Mouse (Mus musculus): ENCODE results near the gene Fbxw5. TPM values are rescaled to one million over a fixed set of nuclear protein-coding genes. Genes with fewer than 3 reads are reported as not detected.
A peak's percentile ranks its signal among the peaks of the same experiment; 100 is the strongest.

Gene Fbxw5
- polyA plus RNA-seq, 1 experiment = 34.0 TPM

- TF ChIP-seq CTCF (IDR thresholded peaks at IDR 0.05; ENCODE audit: extremely low read depth, insufficient read length, insufficient replicate concordance, low read depth, low read length) = no peak
- no peak for TF ChIP-seq POLR2A (IDR thresholded peaks at IDR 0.05; ENCODE audit: low read depth, low read length)
- Histone ChIP-seq H3K27me3 (ENCODE audit: control insufficient read depth, insufficient read depth, low read length) (no peaks in the 10 kb centered on the region), H3K4me3 (ENCODE audit: low read depth, low read length) (no peak overlapping the region), H3K36me3 (ENCODE audit: control insufficient read depth, insufficient read depth, low read length) (peaks cover 71% of the 10 kb centered on the region), H3K27ac (ENCODE audit: insufficient read depth, low read depth, low read length) (no peak overlapping the region), H3K4me1 (ENCODE audit: control insufficient read depth, insufficient read depth, insufficient read length, low read length) (no peaks in the 10 kb centered on the region)
- 84% methylated on average over 9 of the region's 9 CpGs for WGBS
These were observed 26.2 kb downstream of the Fbxw5 start for GRCm38 (mm10) chr2:25526510-25527302.

GRCm38 (mm10) chr2:25533707-25534106 lies 33.2 kb downstream of the Fbxw5 start:
- peak overlapping the region; percentile 79 for H3K27ac ChIP-seq (ENCODE audit: insufficient read depth, low read depth, low read length)
- peaks cover 44% of the 10 kb centered on the region for H3K36me3 ChIP-seq (ENCODE audit: control insufficient read depth, insufficient read depth, low read length)
- H3K4me3 ChIP-seq (ENCODE audit: low read depth, low read length) = no peak overlapping the region
- H3K4me1 ChIP-seq (ENCODE audit: control insufficient read depth, insufficient read depth, insufficient read length, low read length) = peaks cover 10% of the 10 kb centered on the region
- H3K27me3 ChIP-seq (ENCODE audit: control insufficient read depth, insufficient read depth, low read length) = no peaks in the 10 kb centered on the region
- 67% methylated on average over 2 of the region's 2 CpGs for WGBS
- TF ChIP-seq CTCF (IDR thresholded peaks at IDR 0.05; ENCODE audit: extremely low read depth, insufficient read length, insufficient replicate concordance, low read depth, low read length) (no peak), POLR2A (IDR thresholded peaks at IDR 0.05; ENCODE audit: low read depth, low read length) (no peak)

GRCm38 (mm10) chr2:25534178-25534865 lies 33.8 kb downstream of the Fbxw5 start:
- WGBS = 51% methylated on average over 3 of the region's 3 CpGs
- TF ChIP-seq POLR2A (IDR thresholded peaks at IDR 0.05; ENCODE audit: low read depth, low read length) (peak; percentile 33; the same call in 1 of the 2 replicates), CTCF (IDR thresholded peaks at IDR 0.05; ENCODE audit: extremely low read depth, insufficient read length, insufficient replicate concordance, low read depth, low read length) (no peak)
- H3K27me3 ChIP-seq (ENCODE audit: control insufficient read depth, insufficient read depth, low read length) = no peaks in the 10 kb centered on the region
- H3K4me3 ChIP-seq (ENCODE audit: low read depth, low read length) = no peak overlapping the region
- H3K36me3 ChIP-seq (ENCODE audit: control insufficient read depth, insufficient read depth, low read length) = peaks cover 40% of the 10 kb centered on the region
- peaks cover 10% of the 10 kb centered on the region for H3K4me1 ChIP-seq (ENCODE audit: control insufficient read depth, insufficient read depth, insufficient read length, low read length)
- H3K27ac ChIP-seq (ENCODE audit: insufficient read depth, low read depth, low read length) = peak overlapping the region; percentile 79

GRCm38 (mm10) chr2:25534866-25535182 lies 34.3 kb downstream of the Fbxw5 start:
- Histone ChIP-seq H3K4me3 (ENCODE audit: low read depth, low read length) (no peak overlapping the region), H3K36me3 (ENCODE audit: control insufficient read depth, insufficient read depth, low read length) (peaks cover 40% of the 10 kb centered on the region), H3K4me1 (ENCODE audit: control insufficient read depth, insufficient read depth, insufficient read length, low read length) (peaks cover 10% of the 10 kb centered on the region), H3K27me3 (ENCODE audit: control insufficient read depth, insufficient read depth, low read length) (no peaks in the 10 kb centered on the region), H3K27ac (ENCODE audit: insufficient read depth, low read depth, low read length) (peak overlapping the region; percentile 79)
- no peak for TF ChIP-seq POLR2A (IDR thresholded peaks at IDR 0.05; ENCODE audit: low read depth, low read length)
- TF ChIP-seq CTCF (IDR thresholded peaks at IDR 0.05; ENCODE audit: extremely low read depth, insufficient read length, insufficient replicate concordance, low read depth, low read length) = no peak
- WGBS = 91% methylated on average over 2 of the region's 2 CpGs

DNA sequence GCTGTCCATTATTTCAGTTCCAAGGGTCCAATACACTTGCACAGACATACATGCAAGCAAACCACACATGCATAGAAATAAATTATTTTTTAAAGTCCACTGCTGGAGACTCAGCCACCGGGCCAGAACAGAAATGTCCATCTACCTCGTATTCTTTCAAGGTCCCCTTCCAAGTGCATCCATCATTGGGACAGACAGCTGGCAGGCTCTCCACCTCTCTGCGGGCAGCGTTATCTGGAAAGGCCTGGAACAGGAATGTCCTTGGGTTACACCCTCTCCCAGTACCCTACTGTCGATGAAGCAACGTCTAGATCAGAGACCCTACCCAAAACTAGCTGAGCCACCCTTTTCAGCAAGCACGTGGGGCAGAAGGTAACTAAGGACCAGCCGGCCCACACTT lies 36.0 kb downstream of the Fbxw5 start:
- Histone ChIP-seq H3K27me3 (ENCODE audit: control insufficient read depth, insufficient read depth, low read length) (no peaks in the 10 kb centered on the region), H3K36me3 (ENCODE audit: control insufficient read depth, insufficient read depth, low read length) (peaks cover 36% of the 10 kb centered on the region), H3K27ac (ENCODE audit: insufficient read depth, low read depth, low read length) (no peak overlapping the region), H3K4me1 (ENCODE audit: control insufficient read depth, insufficient read depth, insufficient read length, low read length) (peaks cover 10% of the 10 kb centered on the region), H3K4me3 (ENCODE audit: low read depth, low read length) (no peak overlapping the region)
- TF ChIP-seq POLR2A (IDR thresholded peaks at IDR 0.05; ENCODE audit: low read depth, low read length) (no peak), CTCF (IDR thresholded peaks at IDR 0.05; ENCODE audit: extremely low read depth, insufficient read length, insufficient replicate concordance, low read depth, low read length) (no peak)
- WGBS = 78% methylated on average over 8 of the region's 8 CpGs

DNA sequence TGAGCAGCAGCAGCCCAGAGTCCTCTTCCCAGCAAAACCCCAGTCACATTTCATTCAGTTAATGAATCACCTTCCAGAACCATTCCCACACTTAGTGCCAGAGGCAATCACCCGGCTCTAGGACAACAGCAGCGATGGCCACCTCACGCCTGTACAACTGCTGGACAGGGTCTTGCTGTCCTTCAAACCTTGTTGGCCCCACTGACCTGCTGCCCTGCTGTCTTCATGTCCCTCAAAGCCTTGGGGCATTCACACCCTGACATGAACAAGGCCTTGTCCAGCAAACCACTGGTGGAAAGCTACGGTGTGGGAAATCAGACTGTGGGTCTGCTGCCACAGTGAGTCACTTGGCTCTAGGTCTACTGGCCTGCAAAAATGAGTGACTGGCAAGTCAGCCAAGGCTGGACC lies 40.0 kb downstream of the Fbxw5 start:
- H3K27ac ChIP-seq (ENCODE audit: insufficient read depth, low read depth, low read length) = no peak overlapping the region
- H3K36me3 ChIP-seq (ENCODE audit: control insufficient read depth, insufficient read depth, low read length) = peaks cover 26% of the 10 kb centered on the region
- no peaks in the 10 kb centered on the region for H3K27me3 ChIP-seq (ENCODE audit: control insufficient read depth, insufficient read depth, low read length)
- TF ChIP-seq CTCF (IDR thresholded peaks at IDR 0.05; ENCODE audit: extremely low read depth, insufficient read length, insufficient replicate concordance, low read depth, low read length) (no peak), POLR2A (IDR thresholded peaks at IDR 0.05; ENCODE audit: low read depth, low read length) (no peak)
- 91% methylated on average over 4 of the region's 4 CpGs for WGBS
- H3K4me3 ChIP-seq (ENCODE audit: low read depth, low read length) = no peak overlapping the region
- H3K4me1 ChIP-seq (ENCODE audit: control insufficient read depth, insufficient read depth, insufficient read length, low read length) = peaks cover 5% of the 10 kb centered on the region

GRCm38 (mm10) chr2:25541644-25542367 lies 41.3 kb downstream of the Fbxw5 start:
- Histone ChIP-seq H3K4me1 (ENCODE audit: control insufficient read depth, insufficient read depth, insufficient read length, low read length) (peaks cover 8% of the 10 kb centered on the region), H3K27me3 (ENCODE audit: control insufficient read depth, insufficient read depth, low read length) (no peaks in the 10 kb centered on the region), H3K4me3 (ENCODE audit: low read depth, low read length) (no peak overlapping the region), H3K27ac (ENCODE audit: insufficient read depth, low read depth, low read length) (no peak overlapping the region), H3K36me3 (ENCODE audit: control insufficient read depth, insufficient read depth, low read length) (peaks cover 16% of the 10 kb centered on the region)
- WGBS = 73% methylated on average over 10 of the region's 10 CpGs
- no peak for TF ChIP-seq CTCF (IDR thresholded peaks at IDR 0.05; ENCODE audit: extremely low read depth, insufficient read length, insufficient replicate concordance, low read depth, low read length)
- no peak for TF ChIP-seq POLR2A (IDR thresholded peaks at IDR 0.05; ENCODE audit: low read depth, low read length)
